18 mouse cellular contexts compared by ENCODE assay signal in the genomic region with DNA sequence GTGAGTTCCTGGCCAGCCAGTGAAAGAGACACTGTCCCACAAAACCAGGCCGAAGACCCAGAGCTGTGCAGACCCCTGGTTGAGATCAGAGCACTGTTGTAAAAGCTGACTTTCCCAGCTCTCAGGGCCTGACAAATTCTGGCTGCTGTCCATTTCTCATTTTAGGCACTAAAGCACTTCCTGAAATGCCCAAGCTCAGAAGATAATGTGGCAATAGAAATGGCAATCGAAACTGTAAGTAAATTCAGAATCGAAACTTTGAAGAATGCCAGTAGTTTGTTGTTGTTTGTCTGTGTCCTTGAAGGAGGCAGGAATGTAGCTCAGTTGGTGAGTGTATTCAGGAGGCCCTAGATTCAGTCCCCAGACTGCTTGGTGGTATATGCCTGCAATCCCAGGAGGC. TPM values are rescaled to one million over a fixed set of nuclear protein-coding genes. Genes with fewer than 3 reads are reported as not detected.
DNase-seq lines count a peak whose midpoint lies in the region; ATAC-seq and TF ChIP-seq lines count a peak whose summit lies in the region.
"Had no signal": no experiment of that assay in that cellular context is flagged by ENCODE, and none has a peak within 500 bp of the region (broad histone marks: within the 10 kb centered on the region; RNA-seq: fewer than 3 reads in every experiment).

No protein-coding gene starts in this region.

- peak overlapping the region; percentile 1 for H3K4me3 ChIP-seq in testis, adult 2 months (ENCODE audit: control insufficient read depth, low read depth, low read length)
- H3K4me3 ChIP-seq in forebrain, embryonic 11.5 days (ENCODE audit: low read depth, low read length), result no peak overlapping the region
- no peak overlapping the region for H3K4me3 ChIP-seq in hindbrain, embryonic 10.5 days
- H3K4me3 ChIP-seq: embryonic facial prominence, embryonic 13.5 days; hindbrain, embryonic 13.5 days had no signal

- no peaks in the 10 kb centered on the region for H3K27me3 ChIP-seq in testis, adult 2 months (ENCODE audit: control insufficient read depth, insufficient read depth, low read length)
- H3K27me3 ChIP-seq in forebrain, embryonic 11.5 days (ENCODE audit: control insufficient read depth, insufficient read depth, low read length), result no peaks in the 10 kb centered on the region
- no peaks in the 10 kb centered on the region for H3K27me3 ChIP-seq in hindbrain, embryonic 10.5 days (ENCODE audit: insufficient read depth, poor library complexity, severe bottlenecking)
- H3K27me3 ChIP-seq: embryonic facial prominence, embryonic 13.5 days; hindbrain, embryonic 13.5 days had no signal

- H3K36me3 ChIP-seq in testis, adult 2 months (ENCODE audit: control insufficient read depth, insufficient read depth, low read length), result no peaks in the 10 kb centered on the region; the same call in 1 of the 2 replicates
- no peaks in the 10 kb centered on the region for H3K36me3 ChIP-seq in forebrain, embryonic 11.5 days (ENCODE audit: control insufficient read depth, insufficient read depth, low read length)
- peaks cover 36% of the 10 kb centered on the region for H3K36me3 ChIP-seq in hindbrain, embryonic 10.5 days
- H3K36me3 ChIP-seq: G1E had no signal

- 97% methylated on average over 3 of the region's 3 CpGs for WGBS in forebrain, embryonic 11.5 days
- 92% methylated on average over 3 of the region's 3 CpGs for WGBS in hindbrain, embryonic 10.5 days

- TF ChIP-seq CTCF in testis, adult 2 months (IDR thresholded peaks at IDR 0.05; ENCODE audit: control insufficient read depth, insufficient read depth, insufficient replicate concordance, low read depth, low read length), result no peak

- ATAC-seq in forebrain, embryonic 11.5 days (replicated peaks; ENCODE audit: low FRiP score), result no peak
- ATAC-seq: CD4-positive, CD25-positive, alpha-beta regulatory T cell, adult 4 months; intestine, embryonic 16.5 days; liver, postnatal 0 days had no signal

- H3K9me3 ChIP-seq in forebrain, embryonic 11.5 days (ENCODE audit: control insufficient read depth, low read length), result no peaks in the 10 kb centered on the region
- no peaks in the 10 kb centered on the region for H3K9me3 ChIP-seq in hindbrain, embryonic 10.5 days
- H3K9me3 ChIP-seq: embryonic facial prominence, embryonic 13.5 days; G1E; hindbrain, embryonic 13.5 days had no signal

- DNase-seq in testis, postnatal 10 days (ENCODE audit: low spot score), result no peak
- DNase-seq in induced T-regulatory cell, adult 2 months (ENCODE audit: low read depth), result peak; percentile 22
- DNase-seq in lung, postnatal 36 days, result peak; percentile 49
- no peak for DNase-seq in gastrocnemius, postnatal 4 days (ENCODE audit: low spot score in 2 of 2)
- no peak for DNase-seq in forebrain, embryonic 11.5 days (ENCODE audit: low spot score)
- DNase-seq in hindbrain, embryonic 10.5 days (ENCODE audit: low spot score), result no peak
- DNase-seq: adrenal gland, adult 2 months; cerebellum, adult 2 months; kidney, postnatal 14 days; liver, postnatal 0 days; right cerebral cortex, postnatal 25 days; thymus, adult 18-20 months had no signal

- H3K9ac ChIP-seq in forebrain, embryonic 11.5 days (ENCODE audit: low read length), result no peak overlapping the region
- H3K9ac ChIP-seq: embryonic facial prominence, embryonic 13.5 days; hindbrain, embryonic 13.5 days; liver, postnatal 0 days had no signal

- no peak overlapping the region for H3K4me2 ChIP-seq in forebrain, embryonic 11.5 days (ENCODE audit: low read depth, low read length, severe bottlenecking)
- H3K4me2 ChIP-seq: embryonic facial prominence, embryonic 13.5 days; hindbrain, embryonic 13.5 days had no signal

- H3K4me1 ChIP-seq in testis, adult 2 months (ENCODE audit: control insufficient read depth, insufficient read depth, low read length), result peaks cover 2% of the 10 kb centered on the region
- H3K4me1 ChIP-seq in forebrain, embryonic 11.5 days (replicated peaks; ENCODE audit: control insufficient read depth, insufficient read depth, low read length), result no peaks in the 10 kb centered on the region
- H3K4me1 ChIP-seq in hindbrain, embryonic 10.5 days (replicated peaks), result peaks cover 7% of the 10 kb centered on the region
- H3K4me1 ChIP-seq: embryonic facial prominence, embryonic 13.5 days; hindbrain, embryonic 13.5 days had no signal

- TF ChIP-seq POLR2A in testis, adult 2 months (IDR thresholded peaks at IDR 0.05; ENCODE audit: control insufficient read depth, low read depth, low read length), result no peak

- H3K27ac ChIP-seq in testis, adult 2 months (ENCODE audit: control insufficient read depth, insufficient read depth, low read depth, low read length), result 0 out of 2 replicates have a peak overlapping the region, but pooled peaks have one; percentile 17
- H3K27ac ChIP-seq in forebrain, embryonic 11.5 days (ENCODE audit: low read depth, low read length), result no peak overlapping the region
- no peak overlapping the region for H3K27ac ChIP-seq in hindbrain, embryonic 10.5 days
- H3K27ac ChIP-seq: embryonic facial prominence, embryonic 13.5 days; hindbrain, embryonic 13.5 days had no signal

RNA-seq across cellular contexts. Expression of gene Wdr19, which starts 47.8 kb away (rescaled TPM):
- polyA plus RNA-seq in testis, adult 2 months (2012; rRNA removed), result 19.4 and 20.2 TPM in 2 replicates
- 1 to 10 TPM; 4.0 to 5.8 TPM for total RNA-seq in gastrocnemius, postnatal 4 days (2021)
- polyA plus RNA-seq in forebrain, embryonic 11.5 days (2014; fragmentation: Nextera tagmentation; extraction: Ambion mirVana), result 14.7 and 15.2 TPM in 2 replicates
- 12.4 and 12.9 TPM in 2 replicates for polyA plus RNA-seq in hindbrain, embryonic 10.5 days (2016; fragmentation: Nextera tagmentation; extraction: Ambion mirVana)

Comparison
In these comparisons a context has a peak if more than half of its experiments do, and no peak if none do; other contexts are left out.
1. DNase-seq: peak in induced T-regulatory cell, adult 2 months (single experiment) and lung, postnatal 36 days (single experiment); none in testis, postnatal 10 days (single experiment), gastrocnemius, postnatal 4 days (0 of 2), forebrain, embryonic 11.5 days (single experiment) and hindbrain, embryonic 10.5 days (single experiment).